Mouse (Mus musculus) hindbrain, embryonic 16.5 days (tissue): ENCODE measurements at regions not wholly inside any gene's neighbourhood (a gene's known extent, or its start where the extent isn't known, plus 50 kb on each side); places are given as distances from the start of the nearest gene placed in this dataset.

Experiments
- ATAC-seq: fragments of 200-750 bp; cut with Nextera tagmentation; 2 replicates; pipeline ENCODE4 v1.8.0; 2017; ENCODE audit warnings: moderate TSS enrichment, moderate library complexity
- H3K27ac ChIP-seq: fragments of 300-500 bp; sonication (generic); 2 replicates; pipeline ENCODE4 v1.5.1; 2014; ENCODE audit warnings: low read depth, mild to moderate bottlenecking, control low read depth, low read length, moderate library complexity
- H3K27me3 ChIP-seq: fragments of 300-500 bp; sonication (generic); replicated peaks from 2 replicates; pipeline ENCODE4 v1.6.1; 2014; ENCODE audit warnings: low read length; ENCODE audit not compliant: control insufficient read depth, insufficient read depth
- H3K36me3 ChIP-seq: fragments of 300-500 bp; sonication (generic); 2 replicates; pipeline ENCODE4 v1.6.1; 2014; ENCODE audit warnings: mild to moderate bottlenecking, low read length, moderate library complexity, mixed read lengths; ENCODE audit not compliant: control insufficient read depth, insufficient read depth
- H3K4me1 ChIP-seq: fragments of 300-500 bp; sonication (generic); 2 replicates; pipeline ENCODE4 v1.6.1; 2014; ENCODE audit warnings: low read depth, low read length; ENCODE audit not compliant: control insufficient read depth, insufficient read depth
- H3K4me2 ChIP-seq: fragments of 300-500 bp; sonication (generic); 2 replicates; pipeline ENCODE4 v1.6.1; 2014; ENCODE audit warnings: mild to moderate bottlenecking, low read length, control low read depth, moderate library complexity
- H3K4me3 ChIP-seq: fragments of 300-500 bp; sonication (generic); 2 replicates; pipeline ENCODE4 v1.5.1; 2014; ENCODE audit warnings: mild to moderate bottlenecking, low read length, control low read depth, moderate library complexity
- H3K9ac ChIP-seq: fragments of 300-500 bp; sonication (generic); 2 replicates; pipeline ENCODE4 v1.6.1; 2014; ENCODE audit warnings: low read depth, mild to moderate bottlenecking, control low read depth, low read length, moderate library complexity
- H3K9me3 ChIP-seq: fragments of 300-500 bp; sonication (generic); 2 replicates; pipeline ENCODE4 v1.6.1; 2014; ENCODE audit warnings: mild to moderate bottlenecking, low read length, moderate library complexity; ENCODE audit not compliant: control insufficient read depth
- WGBS: fragments of 180-500 bp; shearing (Covaris S2); extraction: QIAGEN DNeasy Blood & Tissue Kit; methylation state at CpG from one replicate; pipeline ENCODE4 v1.1.7; 2014; 5-methylcytosine and 5-hydroxymethylcytosine counted together

DNA sequence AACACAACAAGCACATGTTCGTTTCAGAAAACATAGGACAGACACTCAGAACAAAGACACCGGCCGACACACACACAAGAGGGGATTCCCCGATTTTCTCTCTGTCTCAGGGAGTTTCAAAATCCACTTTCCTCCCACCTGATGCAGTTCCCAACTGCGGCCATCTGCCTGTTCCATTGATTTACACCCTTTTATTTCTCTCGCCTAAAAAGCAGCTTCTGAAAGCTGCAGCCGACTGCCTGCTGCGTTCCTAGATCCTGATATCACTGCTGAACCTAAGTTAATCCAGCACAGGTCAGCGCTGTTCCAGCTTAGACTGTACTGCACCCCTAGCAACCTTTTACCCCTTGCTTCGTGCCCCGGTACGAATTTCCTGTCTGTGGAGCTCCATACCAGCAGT, 237.0 kb downstream of the Impad1 start:
- H3K4me3 ChIP-seq: no peak overlapping the region
- no peak for ATAC-seq
- whole genome bisulfite sequencing: 80% methylated on average over 12 of the region's 12 CpGs

DNA sequence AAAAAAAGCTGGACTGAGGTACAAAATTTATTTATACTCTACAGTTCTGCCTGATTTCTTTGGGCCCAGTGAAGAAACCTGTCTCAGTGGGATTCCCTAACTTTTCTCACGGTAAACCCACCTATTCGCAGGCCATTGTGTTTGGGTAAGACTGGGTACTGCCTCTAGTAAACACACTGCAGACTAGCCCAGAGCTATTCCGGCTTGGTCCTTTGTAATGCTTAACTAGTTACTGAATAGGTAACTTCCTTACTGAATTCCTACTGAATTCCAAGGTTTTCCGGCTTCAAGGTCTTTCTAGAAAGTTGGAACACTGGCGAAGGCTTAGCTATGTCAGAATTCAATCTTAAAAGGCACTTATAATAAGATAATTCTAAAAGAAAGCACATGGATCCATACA, 242.9 kb downstream of the Impad1 start:
- no peak for ATAC-seq
- no peak overlapping the region for H3K9ac ChIP-seq
- WGBS: 82% methylated on average over 5 of the region's 5 CpGs
- no peak overlapping the region for H3K4me3 ChIP-seq
- no peaks in the 10 kb centered on the region for H3K4me1 ChIP-seq
- H3K9me3 ChIP-seq: no peaks in the 10 kb centered on the region
- H3K27me3 ChIP-seq: no peaks in the 10 kb centered on the region
- H3K27ac ChIP-seq: no peak overlapping the region
- H3K4me2 ChIP-seq: no peak overlapping the region
- no peaks in the 10 kb centered on the region for H3K36me3 ChIP-seq

More for the DNA sequence above, 237.0 kb downstream of the Impad1 start:
- Histone ChIP-seq H3K4me1 (no peaks in the 10 kb centered on the region), H3K36me3 (no peaks in the 10 kb centered on the region), H3K4me2 (no peak overlapping the region), H3K27ac (no peak overlapping the region), H3K27me3 (no peaks in the 10 kb centered on the region), H3K9ac (no peak overlapping the region), H3K9me3 (no peaks in the 10 kb centered on the region)

- H3K9me3 ChIP-seq: no peaks in the 10 kb centered on the region
- no peak overlapping the region for H3K4me3 ChIP-seq
- H3K27me3 ChIP-seq: no peaks in the 10 kb centered on the region
- H3K4me1 ChIP-seq: no peaks in the 10 kb centered on the region
- H3K4me2 ChIP-seq: no peak overlapping the region
- ATAC-seq: no peak
- no peaks in the 10 kb centered on the region for H3K36me3 ChIP-seq
- H3K9ac ChIP-seq: no peak overlapping the region
- WGBS: 78% methylated on average over 4 of the region's 4 CpGs
- H3K27ac ChIP-seq: no peak overlapping the region
Observed at GRCm38 (mm10) chr4:4549893-4550292, 243.3 kb downstream of the Impad1 start.

GRCm38 (mm10) chr4:4537172-4537753, 255.9 kb downstream of the Impad1 start:
- Histone ChIP-seq H3K4me3 (no peak overlapping the region), H3K4me2 (no peak overlapping the region), H3K9me3 (no peaks in the 10 kb centered on the region), H3K27me3 (no peaks in the 10 kb centered on the region), H3K9ac (no peak overlapping the region), H3K36me3 (no peaks in the 10 kb centered on the region), H3K4me1 (no peaks in the 10 kb centered on the region), H3K27ac (no peak overlapping the region)
- 87% methylated on average over 2 of the region's 2 CpGs for WGBS
- ATAC-seq: no peak

- H3K27me3 ChIP-seq: no peaks in the 10 kb centered on the region
- H3K9me3 ChIP-seq: no peaks in the 10 kb centered on the region
- no peak for ATAC-seq
- 85% methylated on average over 4 of the region's 4 CpGs for WGBS
- no peak overlapping the region for H3K9ac ChIP-seq
- H3K27ac ChIP-seq: no peak overlapping the region
- H3K4me1 ChIP-seq: no peaks in the 10 kb centered on the region
- H3K4me3 ChIP-seq: no peak overlapping the region
- no peaks in the 10 kb centered on the region for H3K36me3 ChIP-seq
- no peak overlapping the region for H3K4me2 ChIP-seq
Observed at GRCm38 (mm10) chr4:4532196-4532595, 261.0 kb downstream of the Impad1 start.

- WGBS: 80% methylated on average over 12 of the region's 12 CpGs
- no peaks in the 10 kb centered on the region for H3K36me3 ChIP-seq
- H3K27ac ChIP-seq: no peak overlapping the region
- H3K4me1 ChIP-seq: no peaks in the 10 kb centered on the region
- H3K4me2 ChIP-seq: no peak overlapping the region
- no peak overlapping the region for H3K9ac ChIP-seq
- H3K27me3 ChIP-seq: no peaks in the 10 kb centered on the region
- H3K4me3 ChIP-seq: no peak overlapping the region
- H3K9me3 ChIP-seq: no peaks in the 10 kb centered on the region
- ATAC-seq: no peak
Observed at GRCm38 (mm10) chr4:4528311-4528710, 264.8 kb downstream of the Impad1 start.

GRCm38 (mm10) chr4:4521757-4522156, 271.4 kb downstream of the Impad1 start:
- H3K36me3 ChIP-seq: no peaks in the 10 kb centered on the region
- WGBS: 76% methylated on average over 2 of the region's 2 CpGs
- no peak overlapping the region for H3K9ac ChIP-seq
- no peak for ATAC-seq
- H3K4me3 ChIP-seq: no peak overlapping the region
- no peaks in the 10 kb centered on the region for H3K4me1 ChIP-seq
- no peak overlapping the region for H3K4me2 ChIP-seq
- H3K9me3 ChIP-seq: no peaks in the 10 kb centered on the region
- H3K27me3 ChIP-seq: no peaks in the 10 kb centered on the region
- no peak overlapping the region for H3K27ac ChIP-seq

- Histone ChIP-seq H3K9ac (no peak overlapping the region), H3K4me1 (no peaks in the 10 kb centered on the region), H3K27me3 (no peaks in the 10 kb centered on the region), H3K9me3 (no peaks in the 10 kb centered on the region), H3K4me2 (no peak overlapping the region), H3K4me3 (no peak overlapping the region), H3K36me3 (no peaks in the 10 kb centered on the region), H3K27ac (no peak overlapping the region)
- no peak for ATAC-seq
- 89% methylated on average over 2 of the region's 2 CpGs for WGBS
Observed at GRCm38 (mm10) chr4:4518741-4519140, 274.4 kb downstream of the Impad1 start.

- Histone ChIP-seq H3K27ac (no peak overlapping the region), H3K4me3 (no peak overlapping the region), H3K4me1 (no peaks in the 10 kb centered on the region), H3K9me3 (no peaks in the 10 kb centered on the region), H3K4me2 (no peak overlapping the region), H3K36me3 (no peaks in the 10 kb centered on the region), H3K27me3 (no peaks in the 10 kb centered on the region), H3K9ac (no peak overlapping the region)
- ATAC-seq: no peak
Observed at GRCm38 (mm10) chr4:4513351-4513750, 279.8 kb downstream of the Impad1 start.
